Mouse (Mus musculus): ENCODE results near the gene Ttc39b.
A peak's percentile ranks its signal among the peaks of the same experiment; 100 is the strongest.

Gene Ttc39b

GRCm38 (mm10) chr4:83232315-83232880 is 91.7 kb downstream of the Ttc39b start:
- DNase-seq (ENCODE audit: low read depth, low spot score) = no peak

- no peak for DNase-seq (ENCODE audit: low read depth, low spot score)
These were observed 95.3 kb downstream of the Ttc39b start for GRCm38 (mm10) chr4:83228664-83229283.

DNA sequence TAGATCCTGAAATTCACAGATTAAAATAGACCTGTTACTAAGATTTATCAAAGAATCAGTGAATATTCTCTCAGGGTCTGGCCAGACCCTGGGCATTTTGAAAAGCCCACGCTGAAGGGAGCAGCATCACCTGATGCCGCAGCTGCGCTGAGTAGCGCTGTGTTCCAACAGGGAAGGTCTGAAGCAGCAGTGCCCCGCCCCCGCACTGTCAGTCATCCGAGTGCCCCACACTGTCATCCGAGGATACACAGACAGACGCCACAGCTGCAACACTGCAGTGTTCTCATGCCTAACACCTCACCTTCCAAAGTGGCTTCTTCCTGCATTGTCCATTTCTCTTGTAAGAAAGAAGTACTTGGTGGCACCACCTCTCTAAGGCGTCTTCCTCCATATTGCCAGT is 96.0 kb downstream of the Ttc39b start:
- DNase-seq (ENCODE audit: low read depth, low spot score) = no peak

DNA sequence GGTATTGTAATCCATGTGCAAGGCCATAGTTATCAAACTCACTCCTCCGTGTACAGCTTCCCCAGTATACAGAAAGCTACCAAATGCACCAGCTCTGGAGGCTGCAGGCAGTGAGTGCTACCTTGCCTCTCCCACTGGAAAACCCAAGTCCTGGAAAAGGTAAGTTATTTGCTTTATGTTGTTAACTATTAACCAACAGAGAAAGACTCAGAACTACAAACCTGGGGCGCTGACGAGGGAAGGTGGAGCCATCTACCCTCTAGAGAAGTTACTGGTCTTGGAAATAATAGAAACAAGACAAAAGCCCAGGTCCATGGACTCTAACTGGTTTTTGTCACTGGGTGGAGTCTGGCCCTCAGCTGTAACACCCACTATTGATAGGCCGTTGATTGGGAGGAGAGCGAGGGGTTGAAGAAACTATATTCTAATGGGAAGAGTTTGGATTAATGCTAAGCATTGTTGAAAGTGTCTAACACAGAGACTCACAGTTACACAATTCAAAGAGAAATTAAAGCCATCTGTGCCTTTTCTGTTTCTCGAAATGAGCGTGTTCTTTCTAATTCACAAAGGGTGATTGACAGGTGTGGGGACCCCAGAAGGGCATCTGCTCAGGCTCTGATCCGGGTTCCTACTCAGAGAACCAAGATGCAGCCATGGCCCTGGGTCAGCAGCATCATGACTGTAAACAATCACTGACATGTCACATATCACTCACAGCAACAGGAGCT is 98.3 kb downstream of the Ttc39b start:
- no peak for DNase-seq (ENCODE audit: low read depth, low spot score)

GRCm38 (mm10) chr4:83224242-83224641 is 99.8 kb downstream of the Ttc39b start:
- DNase-seq (ENCODE audit: low read depth, low spot score) = no peak

DNA sequence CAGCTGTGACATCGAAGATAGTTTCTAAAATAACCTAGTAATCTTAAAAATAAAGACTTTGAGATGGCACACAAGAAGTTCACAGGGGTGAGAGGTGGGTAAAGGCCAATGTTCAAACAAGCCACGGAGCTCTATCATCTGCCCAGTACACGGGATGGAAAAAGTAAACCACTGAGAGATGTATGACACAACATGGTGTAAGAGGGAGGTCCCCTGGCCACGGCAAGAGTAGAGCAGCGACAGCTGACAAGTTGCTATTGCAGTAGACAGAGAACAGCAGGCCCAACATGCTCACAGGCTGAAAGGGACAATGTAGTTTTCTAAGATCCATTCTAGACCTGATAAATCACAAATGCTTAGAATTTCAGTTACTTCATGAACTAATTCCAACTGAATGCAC is 100.9 kb downstream of the Ttc39b start:
- no peak for DNase-seq (ENCODE audit: low read depth, low spot score)

- no peak for DNase-seq (ENCODE audit: low read depth, low spot score)
These were observed 103.1 kb downstream of the Ttc39b start for GRCm38 (mm10) chr4:83220761-83221557.

GRCm38 (mm10) chr4:83219253-83219652 is 104.8 kb downstream of the Ttc39b start:
- no peak for DNase-seq (ENCODE audit: low read depth, low spot score)

DNA sequence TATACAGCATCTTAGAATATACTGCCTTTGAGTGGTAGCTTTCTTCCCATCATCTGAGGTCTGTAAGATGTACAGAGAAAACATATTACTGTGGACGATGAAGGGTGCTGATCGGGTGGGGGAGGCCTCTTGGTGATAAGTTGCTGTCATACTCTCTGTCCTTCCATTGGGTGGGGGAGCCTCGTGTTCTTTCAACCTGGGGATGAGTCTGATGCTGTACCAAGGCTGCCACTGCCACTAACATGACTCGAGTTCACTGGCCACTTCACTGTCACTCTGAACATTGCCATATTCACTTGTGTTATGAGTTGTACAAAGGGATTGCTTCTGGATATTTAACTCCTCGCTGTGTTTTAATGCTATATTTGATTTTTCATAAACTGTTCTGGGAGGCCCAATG is 106.9 kb downstream of the Ttc39b start:
- no peak for DNase-seq (ENCODE audit: low read depth, low spot score)

DNA sequence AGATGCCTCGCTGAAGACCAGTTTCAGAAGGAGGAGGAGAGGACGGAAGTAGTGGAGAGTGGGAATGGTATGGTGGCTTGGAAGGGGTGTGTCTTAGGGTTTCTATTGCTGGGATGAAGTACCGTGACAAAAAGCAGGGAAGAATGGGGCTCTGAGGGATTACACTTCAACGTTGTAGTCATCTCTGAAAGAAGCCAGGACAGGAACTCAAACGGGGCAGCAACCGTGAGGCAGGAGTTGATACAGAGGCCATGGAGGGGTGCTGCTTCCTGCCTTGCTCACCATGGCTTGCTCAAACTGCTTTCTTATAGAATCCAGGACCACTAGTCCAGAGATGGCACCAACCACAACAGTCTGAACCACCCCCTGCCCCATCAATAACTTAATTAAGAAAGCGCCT is 107.7 kb downstream of the Ttc39b start:
- no peak for DNase-seq (ENCODE audit: low read depth, low spot score)

- no peak for DNase-seq (ENCODE audit: low read depth, low spot score)
These were observed 108.3 kb downstream of the Ttc39b start for GRCm38 (mm10) chr4:83215776-83216175.

DNA sequence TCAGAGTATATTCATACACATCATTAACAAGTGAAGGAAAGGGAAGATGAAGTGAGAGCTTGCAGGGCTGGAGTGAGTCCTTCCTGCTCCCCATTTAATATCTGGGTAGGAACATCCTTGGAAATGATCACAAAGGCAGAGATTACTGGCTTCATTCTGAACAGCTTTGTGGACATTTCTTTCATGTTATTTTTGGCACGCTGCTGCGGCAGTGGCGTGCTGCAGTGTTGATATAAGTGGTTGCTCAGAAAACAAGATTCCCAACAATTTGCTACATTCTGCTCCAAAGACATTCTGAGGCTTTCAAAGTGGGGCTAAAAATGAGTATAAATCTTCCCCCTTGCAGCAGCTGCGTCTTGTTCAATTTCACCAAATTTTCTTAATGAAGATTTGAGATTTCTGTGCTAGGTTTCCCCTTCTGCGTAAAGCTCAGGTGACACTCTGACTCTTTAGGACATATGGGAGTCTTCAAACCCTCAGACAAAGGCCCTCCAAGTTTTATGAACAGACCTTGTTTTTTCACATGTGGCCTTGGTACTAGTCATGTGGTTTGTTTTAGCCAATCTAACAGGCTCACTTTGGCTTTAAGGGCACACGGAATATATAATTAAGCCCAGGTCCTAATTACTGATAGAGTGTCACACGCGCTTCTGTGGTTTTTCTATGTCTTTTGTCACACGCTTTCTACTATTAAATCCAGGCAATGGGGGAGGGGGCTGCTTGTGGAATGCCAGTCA is 109.1 kb downstream of the Ttc39b start:
- DNase-seq (ENCODE audit: low read depth, low spot score) = no peak

DNA sequence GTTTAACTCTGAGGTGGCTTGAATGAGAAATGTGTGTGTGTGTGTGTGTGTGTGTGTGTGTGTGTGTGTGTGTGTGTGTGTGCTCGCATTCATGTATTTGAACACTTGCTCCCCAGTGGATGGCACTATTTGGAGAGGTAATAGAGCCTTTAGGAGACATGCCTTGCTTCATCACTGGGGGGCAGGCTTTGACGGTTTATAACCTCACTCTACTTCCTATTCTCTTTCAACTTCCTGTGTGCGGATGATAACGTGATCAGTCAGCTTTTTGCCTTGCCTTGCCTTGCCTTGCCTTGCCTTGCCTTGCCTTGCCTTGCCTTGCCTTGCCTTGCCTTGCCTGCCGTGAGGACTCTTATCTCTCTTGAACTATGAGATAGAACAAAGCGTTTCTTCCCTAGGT is 110.3 kb downstream of the Ttc39b start:
- no peak for DNase-seq (ENCODE audit: low read depth, low spot score)

GRCm38 (mm10) chr4:83211709-83212108 is 112.3 kb downstream of the Ttc39b start:
- no peak for DNase-seq (ENCODE audit: low read depth, low spot score)

DNA sequence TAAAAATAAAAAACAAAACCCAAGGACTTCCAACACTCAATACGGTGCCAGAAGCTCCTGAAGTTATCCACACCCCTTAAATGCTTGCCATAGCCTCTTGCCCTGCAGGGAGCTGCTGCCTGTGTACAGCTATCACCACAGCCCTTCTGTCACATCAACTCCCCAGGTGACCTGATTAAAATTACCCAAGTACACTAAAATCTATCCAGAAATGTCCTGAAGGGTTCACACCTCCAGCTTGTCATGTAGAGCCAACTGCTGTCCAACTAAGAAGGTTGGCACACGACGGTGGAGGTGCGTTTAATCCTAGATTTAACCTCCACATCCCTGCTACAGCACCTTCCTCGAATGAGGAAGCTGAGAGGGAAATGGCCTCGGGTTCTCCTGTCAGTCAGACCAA is 113.6 kb downstream of the Ttc39b start:
- no peak for DNase-seq (ENCODE audit: low read depth, low spot score)

DNA sequence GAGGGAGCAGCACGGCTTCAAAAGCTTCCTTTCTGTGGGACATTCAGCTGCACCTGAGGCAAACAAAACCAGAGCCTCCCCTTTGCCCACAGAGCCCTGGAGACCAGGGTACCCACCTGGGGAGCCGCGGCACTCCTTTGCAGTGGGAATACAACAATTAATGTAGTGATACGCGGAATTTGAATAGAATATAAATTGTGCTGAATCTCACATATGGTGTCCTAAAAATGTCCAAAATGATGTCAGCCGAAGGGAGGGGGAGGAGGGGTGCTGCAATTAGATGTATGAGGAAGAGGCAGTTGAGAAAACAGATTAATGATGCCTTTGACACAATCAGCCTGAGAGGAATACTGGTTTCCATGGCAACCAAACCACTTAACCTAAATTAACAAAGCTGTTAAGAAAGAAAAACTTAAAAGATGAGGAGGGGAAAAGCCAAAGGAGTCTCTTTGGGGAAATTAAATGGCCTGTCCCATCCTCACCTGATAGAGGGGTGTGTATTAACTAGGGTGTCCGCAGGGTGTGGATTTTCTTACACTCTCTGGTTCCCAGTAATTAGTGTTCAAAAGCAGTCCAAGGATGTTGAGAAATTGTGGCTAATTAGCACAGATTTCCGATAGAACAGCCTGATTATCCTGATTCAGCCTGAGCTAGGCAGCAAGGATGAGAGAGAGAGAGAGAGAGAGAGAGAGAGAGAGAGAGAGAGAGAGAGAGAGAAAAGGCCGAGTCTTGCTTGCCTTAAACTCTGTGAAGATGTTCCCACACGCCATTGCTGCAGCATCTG is 117.1 kb downstream of the Ttc39b start:
- DNase-seq (ENCODE audit: low read depth, low spot score) = no peak

DNA sequence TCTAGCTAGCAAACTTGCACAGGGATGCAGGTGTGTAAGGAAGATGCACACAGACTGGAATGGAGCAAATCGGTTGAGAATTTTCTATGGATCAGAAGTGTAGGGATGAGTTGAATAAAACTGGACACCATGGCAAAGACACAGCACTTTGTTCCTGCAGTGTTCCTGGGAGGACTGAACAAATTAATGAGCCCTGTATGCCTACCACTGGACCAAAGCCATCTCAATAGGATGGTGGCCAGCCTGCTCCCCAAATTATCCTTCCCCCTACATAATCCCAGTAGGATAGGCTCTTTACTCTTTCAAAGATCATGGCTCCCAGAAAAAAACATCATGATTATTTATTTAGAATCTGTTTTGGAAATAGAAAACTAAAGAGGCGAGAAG is 117.6 kb downstream of the Ttc39b start:
- no peak for DNase-seq (ENCODE audit: low read depth, low spot score)

GRCm38 (mm10) chr4:83199391-83199790 is 124.7 kb downstream of the Ttc39b start:
- DNase-seq (ENCODE audit: low read depth, low spot score) = peak; percentile 20

DNA sequence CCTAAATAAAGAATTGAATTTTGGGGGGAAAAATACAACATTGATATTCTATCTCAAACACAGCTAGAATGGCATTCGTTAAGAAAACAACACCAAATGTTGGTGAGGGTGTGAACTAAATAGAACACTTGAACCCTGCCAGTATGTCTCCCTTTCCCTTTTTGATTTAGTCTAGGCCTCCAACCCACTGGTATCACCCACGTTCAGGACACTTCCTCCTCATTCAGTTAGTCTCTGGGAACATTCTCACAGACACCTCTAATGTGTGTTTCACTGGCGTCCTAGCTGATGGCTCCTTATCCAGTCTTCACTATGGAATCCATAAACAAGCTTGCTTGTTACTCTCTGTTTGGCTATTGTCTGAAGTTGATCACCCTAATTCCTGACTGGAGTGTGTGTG is 125.9 kb downstream of the Ttc39b start:
- no peak for DNase-seq (ENCODE audit: low read depth, low spot score)

DNA sequence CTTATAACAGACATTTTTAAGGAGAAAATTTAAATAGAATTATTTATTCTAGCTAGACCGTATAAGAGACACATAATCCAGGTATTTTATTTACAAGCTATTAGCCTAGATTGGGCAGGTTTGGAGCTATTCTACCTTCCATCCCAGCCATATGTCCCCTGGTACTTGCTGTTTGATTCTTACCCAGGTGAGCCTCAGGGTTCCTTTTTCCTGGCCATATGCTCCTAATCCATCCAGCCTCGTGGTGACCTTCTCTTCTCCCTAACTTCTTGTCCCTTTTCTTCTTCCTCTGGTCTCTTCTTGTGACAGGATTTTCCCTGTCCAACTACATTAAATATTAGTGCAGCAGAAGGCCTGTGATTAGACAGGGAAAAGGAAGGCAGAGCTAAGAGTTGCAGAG is 134.3 kb downstream of the Ttc39b start:
- DNase-seq (ENCODE audit: low read depth, low spot score) = no peak

DNA sequence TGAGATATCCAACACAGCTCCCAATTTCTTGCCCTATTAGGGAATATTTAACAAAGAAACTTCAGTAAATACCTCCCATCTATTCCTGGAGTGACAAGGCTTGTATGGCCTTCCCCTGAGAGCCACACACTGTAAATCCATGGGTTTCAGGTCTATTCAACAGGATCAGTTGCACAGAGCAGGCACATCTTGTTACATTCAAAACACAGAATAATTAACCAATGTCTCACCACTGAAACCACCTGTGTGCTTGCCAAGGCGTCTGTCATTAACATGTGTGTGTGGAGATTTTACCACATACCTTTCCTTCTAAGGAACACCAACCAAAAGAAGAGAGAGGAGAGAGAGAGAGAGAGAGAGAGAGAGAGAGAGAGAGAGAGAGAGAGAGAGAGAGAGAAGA is 136.7 kb downstream of the Ttc39b start:
- DNase-seq (ENCODE audit: low read depth, low spot score) = no peak

Data from embryo, embryonic 11.5 days (tissue).